Mouse (Mus musculus) testis, adult 2 months (tissue): Measurements from ENCODE around the gene Foxq1.

Experiments
- CTCF ChIP-seq: fragments of 200-500 bp; IDR thresholded peaks from 2 replicates; pipeline ENCODE4 v1.5.1; 2012; ENCODE audit warnings: low read depth, mild to moderate bottlenecking, inconsistent platforms, low read length, moderate library complexity; ENCODE audit not compliant: control insufficient read depth, insufficient read depth, insufficient replicate concordance
- POLR2A ChIP-seq: fragments of 200-500 bp; IDR thresholded peaks from 2 replicates; pipeline ENCODE4 v1.6.1; 2012; ENCODE audit warnings: low read depth, mild to moderate bottlenecking, inconsistent platforms, low read length, moderate library complexity; ENCODE audit not compliant: control insufficient read depth

- no peak for TF ChIP-seq CTCF
- no peak for TF ChIP-seq POLR2A
These were observed 18.7 kb downstream of the Foxq1 start for GRCm38 (mm10) chr13:31574627-31575026.
